ENCODE assay signal across 26 mouse cellular contexts in the genomic region with DNA sequence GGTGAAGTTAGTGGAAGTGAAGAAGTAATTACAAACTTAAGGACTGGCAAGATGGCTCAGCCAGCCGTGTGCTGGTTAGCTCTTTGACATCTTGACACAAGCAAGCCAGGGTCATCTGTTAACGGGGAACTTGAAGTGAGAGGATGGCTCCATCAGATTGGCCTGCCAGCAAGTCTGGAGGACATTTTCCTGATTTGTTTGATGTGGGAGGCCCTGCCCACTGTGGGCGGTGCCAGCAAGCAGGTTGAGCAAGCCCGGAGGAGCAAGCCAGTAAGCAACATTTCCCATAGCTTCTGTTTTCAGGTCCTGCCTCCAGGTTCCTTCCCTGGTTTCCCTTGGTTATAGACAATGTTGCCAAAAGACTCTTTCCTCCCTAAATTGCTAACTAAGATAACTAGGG. TPM values are rescaled to one million over a fixed set of nuclear protein-coding genes. Genes with fewer than 3 reads are reported as not detected.
DNase-seq lines count a peak whose midpoint lies in the region; ATAC-seq and TF ChIP-seq lines count a peak whose summit lies in the region.
"Had no signal": no experiment of that assay in that cellular context is flagged by ENCODE, and none has a peak within 500 bp of the region (broad histone marks: within the 10 kb centered on the region; RNA-seq: fewer than 3 reads in every experiment).

No protein-coding gene starts in this region.

- no peak for TF ChIP-seq POLR2A in liver, adult 2 months (IDR thresholded peaks at IDR 0.05; ENCODE audit: extremely low read depth, insufficient read depth, low read length)
- no peak for TF ChIP-seq POLR2A in MEL (IDR thresholded peaks at IDR 0.05; ENCODE audit: control insufficient read depth in 1 of 2, insufficient read depth in 1 of 2, low read depth in 1 of 2, low read length in 2 of 2, poor library complexity in 1 of 2)

- no peaks in the 10 kb centered on the region for H3K36me3 ChIP-seq in liver, adult 2 months (ENCODE audit: control insufficient read depth, insufficient read depth, low read length)
- peaks cover 6% of the 10 kb centered on the region for H3K36me3 ChIP-seq in liver, embryonic 12.5 days
- H3K36me3 ChIP-seq in MEL (ENCODE audit: control insufficient read depth in 1 of 2, insufficient read depth in 2 of 2, low read length in 2 of 2), result peaks cover 0 to 14% of the 10 kb centered on the region in 2 experiments; a peak in 2 of 4 replicates
- H3K36me3 ChIP-seq in liver, postnatal 0 days (replicated peaks; ENCODE audit: insufficient read depth, low read length), result no peaks in the 10 kb centered on the region

- TF ChIP-seq EP300 in MEL (IDR thresholded peaks at IDR 0.05; ENCODE audit: low read depth in 1 of 2, low read length in 2 of 2), result no peak
- TF ChIP-seq EP300 in liver, postnatal 0 days (IDR thresholded peaks at IDR 0.05; ENCODE audit: low read depth), result no peak

- H3K9me3 ChIP-seq in liver, embryonic 12.5 days (replicated peaks), result no peaks in the 10 kb centered on the region
- no peaks in the 10 kb centered on the region for H3K9me3 ChIP-seq in MEL (replicated peaks; ENCODE audit: insufficient read depth, low read length)
- no peaks in the 10 kb centered on the region for H3K9me3 ChIP-seq in liver, postnatal 0 days (ENCODE audit: low read length)
- H3K9me3 ChIP-seq: forebrain, embryonic 10.5 days; forebrain, embryonic 13.5 days; heart, embryonic 10.5 days; heart, embryonic 13.5 days had no signal

- H3K4me3 ChIP-seq in liver, adult 2 months (ENCODE audit: insufficient read depth, low read depth, low read length), result no peak overlapping the region
- H3K4me3 ChIP-seq in liver, embryonic 12.5 days, result no peak overlapping the region
- H3K4me3 ChIP-seq in MEL (ENCODE audit: control insufficient read depth in 1 of 2, insufficient read depth in 1 of 2, low read depth in 2 of 2, low read length in 2 of 2), result no peak overlapping the region
- H3K4me3 ChIP-seq in liver, postnatal 0 days (ENCODE audit: low read depth, low read length), result no peak overlapping the region
- H3K4me3 ChIP-seq: forebrain, embryonic 10.5 days; forebrain, embryonic 13.5 days; heart, adult 2 months; heart, embryonic 10.5 days; heart, embryonic 13.5 days had no signal

- no peak for TF ChIP-seq RAD21 in MEL (IDR thresholded peaks at IDR 0.05; ENCODE audit: low read depth, low read length)

- no peak overlapping the region for H3K4me2 ChIP-seq in liver, embryonic 12.5 days
- no peak overlapping the region for H3K4me2 ChIP-seq in liver, postnatal 0 days (ENCODE audit: low read depth, low read length)
- H3K4me2 ChIP-seq: heart, embryonic 13.5 days; hindbrain, embryonic 14.5 days had no signal

- 0 out of 2 replicates have a peak overlapping the region, but pooled peaks have one; percentile 4 for H3K27ac ChIP-seq in liver, adult 2 months (replicated peaks; ENCODE audit: insufficient read depth, low read depth, low read length)
- H3K27ac ChIP-seq in liver, embryonic 12.5 days, result no peak overlapping the region
- H3K27ac ChIP-seq in MEL (ENCODE audit: control insufficient read depth, low read depth, low read length), result no peak overlapping the region
- H3K27ac ChIP-seq in liver, postnatal 0 days (ENCODE audit: low read depth), result no peak overlapping the region
- H3K27ac ChIP-seq: forebrain, embryonic 10.5 days; forebrain, embryonic 13.5 days; heart, adult 2 months; heart, embryonic 10.5 days; heart, embryonic 13.5 days; hindbrain, embryonic 14.5 days; hindbrain, postnatal 0 days had no signal

- peak; percentile 23 for DNase-seq in cerebellum, adult 9-11 months
- no peak for DNase-seq in cerebellum, adult 11-12 months
- DNase-seq in liver, adult 2 months (ENCODE audit: extremely low read depth, low read depth, low spot score), result peak; percentile 74
- peak; percentile 46 for DNase-seq in MEL (ENCODE audit: low read depth, low spot score)
- DNase-seq in thymus, postnatal 25 days, result no peak
- DNase-seq in liver, postnatal 0 days, result no peak
- DNase-seq: adrenal gland, adult 2 months; adrenal gland, postnatal 14 days; B cell, adult 2 months; cerebellum, adult 11 months; cerebellum, adult 8-10 months; cerebellum, postnatal 14 days; gastrocnemius, postnatal 10 days; gastrocnemius, postnatal 36 days; heart, adult 2 months; heart, postnatal 14 days; heart, postnatal 4 days had no signal

- peaks cover 28% of the 10 kb centered on the region for H3K4me1 ChIP-seq in liver, adult 2 months (ENCODE audit: control insufficient read depth, insufficient read depth, low read length)
- H3K4me1 ChIP-seq in liver, embryonic 12.5 days, result peaks cover 37% of the 10 kb centered on the region
- peaks cover 0 to 19% of the 10 kb centered on the region in 2 experiments; a peak in 2 of 4 replicates for H3K4me1 ChIP-seq in MEL (ENCODE audit: control insufficient read depth in 1 of 2, insufficient read depth in 2 of 2, low read length in 2 of 2)
- H3K4me1 ChIP-seq in liver, postnatal 0 days (ENCODE audit: insufficient read depth), result peaks cover 11% of the 10 kb centered on the region

- TF ChIP-seq CTCF in liver, adult 2 months (IDR thresholded peaks at IDR 0.05; ENCODE audit: low read depth, low read length), result no peak
- TF ChIP-seq CTCF in MEL (IDR thresholded peaks at IDR 0.05 in 2 of 3, conservative IDR thresholded peaks at IDR 0.05 in 1 of 3; ENCODE audit: control insufficient read depth in 1 of 3, insufficient read depth in 1 of 3, low read depth in 2 of 3, low read length in 3 of 3, poor library complexity in 1 of 3, severe bottlenecking in 1 of 3), result no peak
- TF ChIP-seq CTCF in liver, postnatal 0 days (IDR thresholded peaks at IDR 0.05; ENCODE audit: low read depth), result no peak

- no peak for ATAC-seq in liver, embryonic 12.5 days
- no peak for ATAC-seq in liver, postnatal 0 days
- ATAC-seq: forebrain, embryonic 13.5 days; forebrain, embryonic 16.5 days; hindbrain, postnatal 0 days had no signal

- H3K79me2 ChIP-seq in liver, adult 2 months (ENCODE audit: control insufficient read depth, insufficient read depth, low read length), result peaks cover 21% of the 10 kb centered on the region; the same call in 1 of the 2 replicates
- H3K79me2 ChIP-seq in MEL (ENCODE audit: control insufficient read depth, insufficient read depth, low read length, poor library complexity), result peaks cover 25% of the 10 kb centered on the region

- H3K27me3 ChIP-seq in liver, adult 2 months (ENCODE audit: control insufficient read depth, insufficient read depth, low read length), result no peaks in the 10 kb centered on the region
- no peaks in the 10 kb centered on the region; the same call in 1 of the 2 replicates for H3K27me3 ChIP-seq in liver, embryonic 12.5 days (replicated peaks)
- H3K27me3 ChIP-seq in MEL (ENCODE audit: control insufficient read depth in 1 of 2, insufficient read depth in 2 of 2, low read length in 2 of 2), result no peaks in the 10 kb centered on the region
- no peaks in the 10 kb centered on the region for H3K27me3 ChIP-seq in liver, postnatal 0 days (ENCODE audit: insufficient read depth, low read length)
- H3K27me3 ChIP-seq: CH12.LX; forebrain, embryonic 13.5 days; heart, embryonic 13.5 days had no signal

- no peak overlapping the region for H3K9ac ChIP-seq in liver, adult 2 months (ENCODE audit: low read depth, low read length)
- no peak overlapping the region for H3K9ac ChIP-seq in liver, embryonic 12.5 days
- H3K9ac ChIP-seq in MEL (ENCODE audit: control insufficient read depth, low read depth, low read length, poor library complexity, severe bottlenecking), result no peak overlapping the region
- no peak overlapping the region for H3K9ac ChIP-seq in liver, postnatal 0 days (replicated peaks)
- H3K9ac ChIP-seq: forebrain, embryonic 13.5 days; heart, embryonic 13.5 days; hindbrain, embryonic 14.5 days had no signal

- 35% methylated on average over 4 of the region's 4 CpGs for WGBS in liver, adult 2 months
- WGBS in liver, embryonic 12.5 days (ENCODE audit: insufficient replicate concordance), result 62% methylated on average over 4 of the region's 4 CpGs
- WGBS in liver, postnatal 0 days (ENCODE audit: insufficient replicate concordance), result 69% methylated on average over 4 of the region's 4 CpGs

RNA-seq across cellular contexts. Expression of a gene that starts 2.5 kb away (rescaled TPM):
- 106 and 115 TPM in 2 replicates for total RNA-seq in liver, adult 2 months (2014; rRNA removed)
- 112 and 120 TPM in 2 replicates for polyA plus RNA-seq in liver, adult 2 months (2012; rRNA removed)
- 210 and 211 TPM in 2 replicates for polyA plus RNA-seq in liver, embryonic 12.5 days (2016; fragmentation: Nextera tagmentation; extraction: Ambion mirVana)
- 151 and 164 TPM in 2 replicates for total RNA-seq in MEL (2012; rRNA removed)
- 100 to 1,000 TPM in 1 of 2 experiments, not detected in 1; 184 TPM for polyA plus RNA-seq in MEL (2012; ENCODE audit: insufficient read depth in 1 of 2, insufficient read length in 2 of 2, low read depth in 1 of 2, low replicate concordance in 2 of 2, missing spikeins in 1 of 2)
- 173 and 176 TPM in 2 replicates for polyA plus RNA-seq in liver, postnatal 0 days (2015; fragmentation: Nextera tagmentation; extraction: Ambion mirVana)

RNA-seq across cellular contexts. Expression of a gene that starts 10.8 kb away (rescaled TPM):
- 0.40 and 0.46 TPM in 2 replicates for total RNA-seq in liver, adult 2 months (2014; rRNA removed)
- polyA plus RNA-seq in liver, adult 2 months (2012; rRNA removed), result 0.51 and 0.81 TPM in 2 replicates
- polyA plus RNA-seq in liver, embryonic 12.5 days (2016; fragmentation: Nextera tagmentation; extraction: Ambion mirVana), result 2.2 TPM in 2 replicates
- total RNA-seq in MEL (2012; rRNA removed), result 1.0 and 1.2 TPM in 2 replicates
- polyA plus RNA-seq in MEL (2012; ENCODE audit: insufficient read depth in 1 of 2, insufficient read length in 2 of 2, low read depth in 1 of 2, low replicate concordance in 2 of 2, missing spikeins in 1 of 2), result 1 to 10 TPM in 1 of 2 experiments, not detected in 1; 2.1 TPM
- 6.7 and 7.0 TPM in 2 replicates for polyA plus RNA-seq in liver, postnatal 0 days (2015; fragmentation: Nextera tagmentation; extraction: Ambion mirVana)
- total RNA-seq: hindbrain, postnatal 0 days had no signal

RNA-seq across cellular contexts. Expression of a gene that starts 31.2 kb away (rescaled TPM):
- 21.5 and 22.7 TPM in 2 replicates for total RNA-seq in liver, adult 2 months (2014; rRNA removed)
- 23.4 and 27.4 TPM in 2 replicates for polyA plus RNA-seq in liver, adult 2 months (2012; rRNA removed)
- polyA plus RNA-seq in liver, embryonic 12.5 days (2016; fragmentation: Nextera tagmentation; extraction: Ambion mirVana), result 17.3 and 22.1 TPM in 2 replicates
- total RNA-seq in MEL (2012; rRNA removed), result 47.3 and 56.0 TPM in 2 replicates
- polyA plus RNA-seq in MEL (2012; ENCODE audit: insufficient read depth in 1 of 2, insufficient read length in 2 of 2, low read depth in 1 of 2, low replicate concordance in 2 of 2, missing spikeins in 1 of 2), result 10 to 100 TPM in 1 of 2 experiments, not detected in 1; 62.8 TPM
- polyA plus RNA-seq in liver, postnatal 0 days (2015; fragmentation: Nextera tagmentation; extraction: Ambion mirVana), result 7.6 and 8.8 TPM in 2 replicates

RNA-seq across cellular contexts. Expression of a gene that starts 32.2 kb away (rescaled TPM):
- 30.0 and 44.5 TPM in 2 replicates for total RNA-seq in liver, adult 2 months (2014; rRNA removed)
- polyA plus RNA-seq in liver, adult 2 months (2012; rRNA removed), result 101 and 109 TPM in 2 replicates
- polyA plus RNA-seq in liver, embryonic 12.5 days (2016; fragmentation: Nextera tagmentation; extraction: Ambion mirVana), result 67.0 and 68.7 TPM in 2 replicates
- 51.8 and 56.6 TPM in 2 replicates for total RNA-seq in MEL (2012; rRNA removed)
- polyA plus RNA-seq in MEL (2012; ENCODE audit: insufficient read depth in 1 of 2, insufficient read length in 2 of 2, low read depth in 1 of 2, low replicate concordance in 2 of 2, missing spikeins in 1 of 2), result 100 to 1,000 TPM in 1 of 2 experiments, not detected in 1; 123 TPM
- 44.1 and 47.2 TPM in 2 replicates for polyA plus RNA-seq in liver, postnatal 0 days (2015; fragmentation: Nextera tagmentation; extraction: Ambion mirVana)

RNA-seq across cellular contexts. Expression of a gene that starts 47.7 kb away (rescaled TPM):
- 2.4 and 3.2 TPM in 2 replicates for total RNA-seq in liver, adult 2 months (2014; rRNA removed)
- polyA plus RNA-seq in liver, adult 2 months (2012; rRNA removed), result 3.4 and 3.8 TPM in 2 replicates
- 15.4 and 15.7 TPM in 2 replicates for polyA plus RNA-seq in liver, embryonic 12.5 days (2016; fragmentation: Nextera tagmentation; extraction: Ambion mirVana)
- 15.6 and 19.8 TPM in 2 replicates for total RNA-seq in MEL (2012; rRNA removed)
- polyA plus RNA-seq in MEL (2012; ENCODE audit: insufficient read depth in 1 of 2, insufficient read length in 2 of 2, low read depth in 1 of 2, low replicate concordance in 2 of 2, missing spikeins in 1 of 2), result 10 to 100 TPM in 1 of 2 experiments, not detected in 1; 78.1 TPM
- 9.8 and 11.5 TPM in 2 replicates for polyA plus RNA-seq in liver, postnatal 0 days (2015; fragmentation: Nextera tagmentation; extraction: Ambion mirVana)

Comparison
In these comparisons a context has a peak if more than half of its experiments do, and no peak if none do; other contexts are left out.
1. DNase-seq: peak in cerebellum, adult 9-11 months (single experiment), liver, adult 2 months (single experiment) and MEL (single experiment); none in cerebellum, adult 11-12 months (single experiment), thymus, postnatal 25 days (single experiment) and liver, postnatal 0 days (single experiment).